Mouse (Mus musculus) midbrain, embryonic 12.5 days (tissue): ENCODE data around the gene Tas1r2. TPM values are rescaled to one million over a fixed set of nuclear protein-coding genes. Genes with fewer than 3 reads are reported as not detected.

Experiments
- ATAC-seq: fragments of 200-750 bp; cut with Nextera tagmentation; 2 replicates; pipeline ENCODE4 v1.8.0; 2017; ENCODE audit warnings: low read depth, moderate TSS enrichment, moderate library complexity; ENCODE audit not compliant: low FRiP score
- H3K27ac ChIP-seq: fragments of 300-500 bp; sonication (generic); replicated peaks from 2 replicates; pipeline ENCODE4 v1.5.1; 2016; ENCODE audit warnings: mild to moderate bottlenecking
- H3K27me3 ChIP-seq: fragments of 300-500 bp; sonication (generic); 2 replicates; pipeline ENCODE4 v1.6.1; 2016; ENCODE audit warnings: mild to moderate bottlenecking
- H3K36me3 ChIP-seq: fragments of 300-500 bp; sonication (generic); 2 replicates; pipeline ENCODE4 v1.6.1; 2016
- H3K4me1 ChIP-seq: fragments of 300-500 bp; sonication (generic); 2 replicates; pipeline ENCODE4 v1.6.1; 2016
- H3K4me2 ChIP-seq: fragments of 300-500 bp; sonication (generic); replicated peaks from 2 replicates; pipeline ENCODE4 v1.6.1; 2016; ENCODE audit warnings: mild to moderate bottlenecking, moderate library complexity
- H3K4me3 ChIP-seq: fragments of 300-500 bp; sonication (generic); 2 replicates; pipeline ENCODE4 v1.5.1; 2016; ENCODE audit warnings: mild to moderate bottlenecking
- H3K9ac ChIP-seq: fragments of 300-500 bp; sonication (generic); replicated peaks from 2 replicates; pipeline ENCODE4 v1.6.1; 2016; ENCODE audit warnings: mild to moderate bottlenecking, moderate library complexity
- H3K9me3 ChIP-seq: fragments of 300-500 bp; sonication (generic); 2 replicates; pipeline ENCODE4 v1.6.1; 2016; ENCODE audit warnings: mild to moderate bottlenecking
- WGBS: fragments of 180-500 bp; shearing (Covaris S2); methylation state at CpG from one replicate; pipeline ENCODE4 v1.1.7; 2016; 5-methylcytosine and 5-hydroxymethylcytosine counted together
- microRNA-seq: library from miRNA; unstranded; fragments of <30 nt; microRNA quantifications from one replicate; pipeline ENCODE4, GENCODE M21; 2017
- polyA plus RNA-seq: library from polyadenylated mRNA; unstranded; fragments of >200 nt; fragmentation: Nextera tagmentation; extraction: Ambion mirVana; gene quantifications from 2 replicates; pipeline ENCODE4 v1.2.1, GENCODE M21; 2016

Gene Tas1r2
- polyA plus RNA-seq, 1 experiment from 2014 or later = not detected

GRCm38 (mm10) chr4:139715241-139715932 lies 62.0 kb downstream of the Tas1r2 start:
- Histone ChIP-seq H3K9ac (no peak overlapping the region), H3K36me3 (no peaks in the 10 kb centered on the region), H3K9me3 (no peaks in the 10 kb centered on the region), H3K4me3 (no peak overlapping the region), H3K27me3 (peaks cover 30% of the 10 kb centered on the region), H3K4me2 (no peak overlapping the region), H3K27ac (no peak overlapping the region), H3K4me1 (peaks cover 16% of the 10 kb centered on the region)
- no peak for ATAC-seq
- WGBS = 28% methylated on average over 13 of the region's 13 CpGs

GRCm38 (mm10) chr4:139716477-139717169 lies 63.3 kb downstream of the Tas1r2 start:
- peaks cover 6% of the 10 kb centered on the region for H3K4me1 ChIP-seq
- H3K9ac ChIP-seq = no peak overlapping the region
- H3K36me3 ChIP-seq = no peaks in the 10 kb centered on the region
- ATAC-seq = no peak
- WGBS = 84% methylated on average over 10 of the region's 10 CpGs
- no peak overlapping the region for H3K27ac ChIP-seq
- H3K4me2 ChIP-seq = no peak overlapping the region
- no peak overlapping the region for H3K4me3 ChIP-seq
- peaks cover 25% of the 10 kb centered on the region for H3K27me3 ChIP-seq
- no peaks in the 10 kb centered on the region for H3K9me3 ChIP-seq

GRCm38 (mm10) chr4:139718978-139719377 lies 65.6 kb downstream of the Tas1r2 start:
- H3K4me1 ChIP-seq = peaks cover 6% of the 10 kb centered on the region
- H3K27ac ChIP-seq = no peak overlapping the region
- H3K9ac ChIP-seq = no peak overlapping the region
- no peaks in the 10 kb centered on the region for H3K36me3 ChIP-seq
- H3K27me3 ChIP-seq = peaks cover 21% of the 10 kb centered on the region; the same call in 1 of the 2 replicates
- H3K9me3 ChIP-seq = no peaks in the 10 kb centered on the region
- ATAC-seq = no peak
- 84% methylated on average over 5 of the region's 5 CpGs for WGBS
- H3K4me3 ChIP-seq = no peak overlapping the region
- no peak overlapping the region for H3K4me2 ChIP-seq

Small RNAs within 50 kb of the gene (microRNA-seq; reads per million reads assigned to microRNA genes)
- not detected for gene Mir7020

Other genes with a start within 250 kb of the Tas1r2 start
- gene Iffo2, start 123.0 kb upstream of the Tas1r2 start, polyA plus RNA-seq = 4.2 TPM in 2 replicates
- not detected in 2 replicates for gene Gm21969, start 50.4 kb upstream of the Tas1r2 start, polyA plus RNA-seq
- 17.5 and 19.6 TPM in 2 replicates for gene Aldh4a1, start 30.7 kb upstream of the Tas1r2 start, polyA plus RNA-seq
- 4.4 and 5.7 TPM in 2 replicates for gene Pax7, start 180.0 kb downstream of the Tas1r2 start, polyA plus RNA-seq